Mouse (Mus musculus) kidney, adult 2 months (tissue): Measurements from ENCODE around the gene Cdh24.

ENCODE experiments used
- CTCF ChIP-seq: fragments of 200-500 bp; conservative IDR thresholded peaks from 2 replicates; pipeline ENCODE4 v1.5.1; 2011; ENCODE audit warnings: low read depth, mild to moderate bottlenecking, control low read depth, low read length, moderate library complexity, mixed read lengths; ENCODE audit not compliant: insufficient read depth, insufficient read length
- POLR2A ChIP-seq: fragments of 200-500 bp; IDR thresholded peaks from one replicate; pipeline ENCODE4 v1.6.1; 2011; ENCODE audit warnings: low read depth, low read length, control low read depth

- TF ChIP-seq POLR2A (no peak), CTCF (no peak)
These were observed 1.0 kb downstream of the Cdh24 start for GRCm38 (mm10) chr14:54640121-54640520.
